Mouse (Mus musculus) kidney, postnatal 0 days (tissue): Measurements from ENCODE around the gene Ugt1a10. TPM values are rescaled to one million over a fixed set of nuclear protein-coding genes. Genes with fewer than 3 reads are reported as not detected.

ENCODE experiments used
- ATAC-seq: fragments of 200-750 bp; cut with Nextera tagmentation; replicated peaks from 2 replicates; pipeline ENCODE4 v1.8.0; 2017; ENCODE audit warnings: low read depth, moderate number of reproducible peaks, moderate TSS enrichment, moderate library complexity; ENCODE audit not compliant: low FRiP score
- DNase-seq: peaks from one replicate; pipeline ENCODE4 v3.0.0-alpha.2; 2016; ENCODE audit warnings: low spot score
- H3K27ac ChIP-seq: fragments of 300-500 bp; sonication (generic); 2 replicates; pipeline ENCODE4 v1.5.1; 2014; ENCODE audit warnings: mild to moderate bottlenecking
- H3K27me3 ChIP-seq: fragments of 300-500 bp; sonication (generic); 2 replicates; pipeline ENCODE4 v1.6.1; 2014; ENCODE audit warnings: low read length, mixed read lengths; ENCODE audit not compliant: insufficient read depth
- H3K36me3 ChIP-seq: fragments of 300-500 bp; sonication (generic); 2 replicates; pipeline ENCODE4 v1.6.1; 2014; ENCODE audit warnings: low read length, mixed read lengths; ENCODE audit not compliant: insufficient read depth
- H3K4me1 ChIP-seq: fragments of 300-500 bp; sonication (generic); replicated peaks from 2 replicates; pipeline ENCODE4 v1.6.1; 2014; ENCODE audit warnings: antibody characterized with exemption, low read length, mixed read lengths; ENCODE audit not compliant: insufficient read depth
- H3K4me2 ChIP-seq: fragments of 300-500 bp; sonication (generic); 2 replicates; pipeline ENCODE4 v1.6.1; 2014; ENCODE audit warnings: mild to moderate bottlenecking, low read length, moderate library complexity, mixed read lengths
- H3K4me3 ChIP-seq: fragments of 300-500 bp; sonication (generic); replicated peaks from 2 replicates; pipeline ENCODE4 v1.5.1; 2014; ENCODE audit warnings: low read depth, low read length
- H3K9ac ChIP-seq: fragments of 300-500 bp; sonication (generic); 2 replicates; pipeline ENCODE4 v1.6.1; 2014; ENCODE audit warnings: low read depth, low read length
- H3K9me3 ChIP-seq: fragments of 300-500 bp; sonication (generic); replicated peaks from 2 replicates; pipeline ENCODE4 v1.6.1; 2016; ENCODE audit warnings: low read length, inconsistent platforms, mixed read lengths
- CTCF ChIP-seq: IDR thresholded peaks from 2 replicates; pipeline ENCODE4 v1.5.1; 2016; ENCODE audit warnings: antibody characterized with exemption, low read depth, mild to moderate bottlenecking, moderate library complexity
- WGBS: fragments of 180-500 bp; shearing (Covaris S2); extraction: QIAGEN DNeasy Blood & Tissue Kit; methylation state at CpG from one replicate; pipeline ENCODE4 v1.1.7; 2014; 5-methylcytosine and 5-hydroxymethylcytosine counted together
- polyA plus RNA-seq: library from polyadenylated mRNA; unstranded; fragments of >200 nt; fragmentation: Nextera tagmentation; extraction: Ambion mirVana; gene quantifications from 2 replicates; pipeline ENCODE4 v1.2.1, GENCODE M21; 2015

The Ugt1a10 gene
- polyA plus RNA-seq, 1 experiment from 2014 or later = 52.3 TPM

DNA sequence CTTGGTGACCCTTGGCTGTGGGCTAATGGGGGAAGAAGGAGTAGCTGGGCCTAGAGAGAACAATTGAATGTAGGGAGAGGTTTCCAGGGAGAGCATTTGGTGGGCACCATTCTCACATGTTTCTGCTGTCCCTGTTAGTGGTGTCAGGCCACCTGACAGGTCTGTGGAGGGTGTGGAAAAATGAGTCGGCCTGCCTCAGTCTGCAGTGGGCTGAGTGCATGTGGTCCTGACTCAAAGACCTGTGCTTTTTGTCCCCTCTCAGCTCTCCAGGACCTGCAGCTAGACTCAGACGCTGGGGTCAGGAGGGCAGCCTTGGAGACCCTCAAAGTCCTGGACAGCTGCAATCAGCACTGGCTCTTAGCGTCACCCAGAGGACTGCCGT, 204.4 kb downstream of the Ugt1a10 start:
- H3K27me3 ChIP-seq = no peaks in the 10 kb centered on the region
- 69% methylated on average over 4 of the region's 4 CpGs for WGBS
- H3K4me2 ChIP-seq = no peak overlapping the region
- H3K4me1 ChIP-seq = peaks cover 14% of the 10 kb centered on the region
- no peak overlapping the region for H3K4me3 ChIP-seq
- H3K9ac ChIP-seq = 0 out of 2 replicates have a peak overlapping the region, but pooled peaks have one; percentile 0
- H3K27ac ChIP-seq = peak overlapping the region; percentile 0; the same call in 1 of the 2 replicates
- DNase-seq = no peak
- H3K9me3 ChIP-seq = no peaks in the 10 kb centered on the region
- TF ChIP-seq CTCF = no peak
- ATAC-seq = peak; percentile 1; the same call in 1 of the 2 replicates
- peaks cover 48% of the 10 kb centered on the region for H3K36me3 ChIP-seq

GRCm38 (mm10) chr1:88260114-88260513, 204.9 kb downstream of the Ugt1a10 start:
- H3K36me3 ChIP-seq = peaks cover 53% of the 10 kb centered on the region
- no peaks in the 10 kb centered on the region for H3K27me3 ChIP-seq
- H3K9ac ChIP-seq = 0 out of 2 replicates have a peak overlapping the region, but pooled peaks have one; percentile 1
- H3K27ac ChIP-seq = no peak overlapping the region
- H3K4me1 ChIP-seq = peaks cover 14% of the 10 kb centered on the region
- 70% methylated on average over 6 of the region's 6 CpGs for WGBS
- no peaks in the 10 kb centered on the region for H3K9me3 ChIP-seq
- DNase-seq (no peak), ATAC-seq (0 out of 2 replicates have a peak, but pooled peaks have one; percentile 9)
- no peak overlapping the region for H3K4me3 ChIP-seq
- no peak overlapping the region for H3K4me2 ChIP-seq
- no peak for TF ChIP-seq CTCF

- H3K4me1 ChIP-seq = peaks cover 14% of the 10 kb centered on the region
- no peak overlapping the region for H3K27ac ChIP-seq
- no peak overlapping the region for H3K4me3 ChIP-seq
- H3K9me3 ChIP-seq = no peaks in the 10 kb centered on the region
- H3K27me3 ChIP-seq = no peaks in the 10 kb centered on the region
- ATAC-seq (no peak), DNase-seq (no peak)
- 79% methylated on average over 10 of the region's 10 CpGs for WGBS
- no peak overlapping the region for H3K4me2 ChIP-seq
- peaks cover 60% of the 10 kb centered on the region for H3K36me3 ChIP-seq
- no peak for TF ChIP-seq CTCF
- 0 out of 2 replicates have a peak overlapping the region, but pooled peaks have one; percentile 1 for H3K9ac ChIP-seq
Observed at GRCm38 (mm10) chr1:88260604-88261377, 205.6 kb downstream of the Ugt1a10 start.

- WGBS = 82% methylated on average over 7 of the region's 7 CpGs
- ATAC-seq (no peak), DNase-seq (no peak)
- Histone ChIP-seq H3K27ac (no peak overlapping the region), H3K4me3 (no peak overlapping the region), H3K4me2 (no peak overlapping the region), H3K27me3 (no peaks in the 10 kb centered on the region), H3K4me1 (peaks cover 14% of the 10 kb centered on the region), H3K9me3 (no peaks in the 10 kb centered on the region), H3K36me3 (peaks cover 69% of the 10 kb centered on the region), H3K9ac (no peak overlapping the region)
- TF ChIP-seq CTCF = no peak
Observed at GRCm38 (mm10) chr1:88261706-88262105, 206.5 kb downstream of the Ugt1a10 start.

- peak; percentile 84 for DNase-seq
- H3K4me2 ChIP-seq = no peak overlapping the region
- peaks cover 74% of the 10 kb centered on the region for H3K36me3 ChIP-seq
- no peak for TF ChIP-seq CTCF
- no peak overlapping the region for H3K4me3 ChIP-seq
- WGBS = 46% methylated on average over 4 of the region's 4 CpGs
- no peak overlapping the region for H3K27ac ChIP-seq
- H3K4me1 ChIP-seq = peaks cover 14% of the 10 kb centered on the region
- no peaks in the 10 kb centered on the region for H3K9me3 ChIP-seq
- H3K27me3 ChIP-seq = no peaks in the 10 kb centered on the region
- ATAC-seq = 0 out of 2 replicates have a peak, but pooled peaks have one; percentile 4
- H3K9ac ChIP-seq = no peak overlapping the region
Observed at GRCm38 (mm10) chr1:88262255-88262654, 207.1 kb downstream of the Ugt1a10 start.

GRCm38 (mm10) chr1:88262961-88263360, 207.8 kb downstream of the Ugt1a10 start:
- DNase-seq (no peak), ATAC-seq (no peak)
- Histone ChIP-seq H3K4me2 (no peak overlapping the region), H3K9me3 (no peaks in the 10 kb centered on the region), H3K27me3 (no peaks in the 10 kb centered on the region), H3K4me1 (peaks cover 14% of the 10 kb centered on the region), H3K4me3 (no peak overlapping the region), H3K36me3 (peaks cover 81% of the 10 kb centered on the region), H3K9ac (no peak overlapping the region), H3K27ac (no peak overlapping the region)
- TF ChIP-seq CTCF = no peak
- 73% methylated on average over 6 of the region's 6 CpGs for WGBS
